Mouse (Mus musculus) stomach, postnatal 0 days (tissue): ENCODE results near the gene Ap5m1. TPM values are rescaled to one million over a fixed set of nuclear protein-coding genes. Genes with fewer than 3 reads are reported as not detected.
A peak's percentile ranks its signal among the peaks of the same experiment; 100 is the strongest.

Source experiments
- ATAC-seq: fragments of 200-750 bp; cut with Nextera tagmentation; 2 replicates; pipeline ENCODE4 v1.8.0; 2017; ENCODE audit not compliant: low FRiP score, low TSS enrichment
- DNase-seq: peaks from one replicate; pipeline ENCODE4 v3.0.0-alpha.2; 2016; ENCODE audit warnings: low spot score
- H3K27ac ChIP-seq: fragments of 300-500 bp; sonication (generic); replicated peaks from 2 replicates; pipeline ENCODE4 v1.5.1; 2014; ENCODE audit warnings: mild to moderate bottlenecking, control low read depth
- H3K27me3 ChIP-seq: fragments of 300-500 bp; sonication (generic); 2 replicates; pipeline ENCODE4 v1.6.1; 2014; ENCODE audit warnings: low read length; ENCODE audit not compliant: control insufficient read depth, insufficient read depth
- H3K36me3 ChIP-seq: fragments of 300-500 bp; sonication (generic); 2 replicates; pipeline ENCODE4 v1.6.1; 2014; ENCODE audit warnings: low read length, mixed read lengths; ENCODE audit not compliant: control insufficient read depth, insufficient read depth
- H3K4me1 ChIP-seq: fragments of 300-500 bp; sonication (generic); replicated peaks from 2 replicates; pipeline ENCODE4 v1.6.1; 2014; ENCODE audit warnings: antibody characterized with exemption; ENCODE audit not compliant: control insufficient read depth, insufficient read depth
- H3K4me2 ChIP-seq: fragments of 300-500 bp; sonication (generic); replicated peaks from 2 replicates; pipeline ENCODE4 v1.6.1; 2014; ENCODE audit warnings: low read depth, mild to moderate bottlenecking, control low read depth, moderate library complexity
- H3K4me3 ChIP-seq: fragments of 300-500 bp; sonication (generic); 2 replicates; pipeline ENCODE4 v1.5.1; 2014; ENCODE audit warnings: low read depth, low read length, control low read depth
- H3K9ac ChIP-seq: fragments of 300-500 bp; sonication (generic); 2 replicates; pipeline ENCODE4 v1.6.1; 2014; ENCODE audit warnings: mild to moderate bottlenecking, low read length, control low read depth, mixed read lengths
- H3K9me3 ChIP-seq: fragments of 300-500 bp; sonication (generic); 2 replicates; pipeline ENCODE4 v1.6.1; 2016; ENCODE audit warnings: low read length; ENCODE audit not compliant: control insufficient read depth
- CTCF ChIP-seq: IDR thresholded peaks from 2 replicates; pipeline ENCODE4 v1.5.1; 2016; ENCODE audit warnings: antibody characterized with exemption, low read depth, mild to moderate bottlenecking, moderate library complexity
- EP300 ChIP-seq: optimal IDR thresholded peaks from 2 replicates; pipeline ENCODE3; 2016; ENCODE audit warnings: antibody characterized with exemption
- WGBS: fragments of 180-500 bp; shearing (Covaris S2); extraction: QIAGEN DNeasy Blood & Tissue Kit; methylation state at CpG from one replicate; pipeline ENCODE4 v1.1.7; 2014; 5-methylcytosine and 5-hydroxymethylcytosine counted together
- polyA plus RNA-seq: library from polyadenylated mRNA; unstranded; fragments of >200 nt; fragmentation: Nextera tagmentation; extraction: Ambion mirVana; gene quantifications from 2 replicates; pipeline ENCODE4 v1.2.1, GENCODE M21; 2015

The Ap5m1 gene
- polyA plus RNA-seq, 1 experiment from 2014 or later: 13.2 TPM

DNA sequence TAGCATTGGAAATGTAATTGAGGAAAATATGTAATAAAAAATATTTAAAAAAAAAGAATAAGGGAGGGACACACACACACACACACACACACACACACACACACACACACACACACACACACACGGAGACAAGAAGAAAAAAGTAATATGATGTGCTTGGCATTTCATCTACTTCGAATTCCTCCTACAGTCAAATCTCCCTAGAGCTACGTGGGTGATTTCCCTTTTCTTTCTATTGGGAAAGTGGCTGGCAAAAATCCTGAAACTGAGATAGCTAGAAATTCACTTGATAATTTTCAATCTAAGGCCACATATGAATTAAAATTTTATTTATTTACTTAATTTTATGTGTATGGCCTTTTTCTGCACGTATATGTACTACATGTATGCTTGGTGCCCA lies 20.3 kb upstream of the Ap5m1 start:
- WGBS: 90% methylated on average over 4 of the region's 4 CpGs

DNA sequence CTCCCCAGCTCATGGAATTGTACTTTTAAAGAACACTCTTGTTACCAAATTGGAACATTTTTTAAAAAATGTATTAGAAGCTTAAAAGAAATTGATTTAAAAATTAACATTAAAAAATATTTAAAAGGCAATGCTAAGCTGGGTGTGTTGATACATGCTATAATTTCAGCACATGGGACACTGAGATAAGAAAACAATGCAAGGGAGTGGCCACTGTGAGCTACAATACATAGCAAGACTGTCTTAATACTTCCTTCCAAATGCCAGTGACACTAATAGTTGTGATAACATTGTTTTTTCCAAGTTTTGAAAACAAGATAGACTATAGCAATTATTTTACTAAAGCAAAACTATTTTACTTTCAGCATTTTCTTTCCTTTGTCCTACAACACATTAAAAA lies 16.4 kb upstream of the Ap5m1 start:
- Histone ChIP-seq H3K4me1 (no peaks in the 10 kb centered on the region), H3K9ac (no peak overlapping the region), H3K27ac (no peak overlapping the region), H3K36me3 (no peaks in the 10 kb centered on the region), H3K9me3 (no peaks in the 10 kb centered on the region), H3K4me3 (no peak overlapping the region), H3K27me3 (no peaks in the 10 kb centered on the region), H3K4me2 (no peak overlapping the region)
- ATAC-seq (no peak), DNase-seq (no peak)
- no peak for TF ChIP-seq CTCF

More for the DNA sequence above, 20.3 kb upstream of the Ap5m1 start:
- H3K9me3 ChIP-seq: no peaks in the 10 kb centered on the region
- no peaks in the 10 kb centered on the region for H3K36me3 ChIP-seq
- TF ChIP-seq EP300: no peak
- TF ChIP-seq CTCF: no peak
- H3K27ac ChIP-seq: no peak overlapping the region
- ATAC-seq (no peak), DNase-seq (no peak)
- no peak overlapping the region for H3K9ac ChIP-seq
- no peak overlapping the region for H3K4me3 ChIP-seq
- H3K4me1 ChIP-seq: no peaks in the 10 kb centered on the region
- H3K4me2 ChIP-seq: no peak overlapping the region
- H3K27me3 ChIP-seq: no peaks in the 10 kb centered on the region

DNA sequence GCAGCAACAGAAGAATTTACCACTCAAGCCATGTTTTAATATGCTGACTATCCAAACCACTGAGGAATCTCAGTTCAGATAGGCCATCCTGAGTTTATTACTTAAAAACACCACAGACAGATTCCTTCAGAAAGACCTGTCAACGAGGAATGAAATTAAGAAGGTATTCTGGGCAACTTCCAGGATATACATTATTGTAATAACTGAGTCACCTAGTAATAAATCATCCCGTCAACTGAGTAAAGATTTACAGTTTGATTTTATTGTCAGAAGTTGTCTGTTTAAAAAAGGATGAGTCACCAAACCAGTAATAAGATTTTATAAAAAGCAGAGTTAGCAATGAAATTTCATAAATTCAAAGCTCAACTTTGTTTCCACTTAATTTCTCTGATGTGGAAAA lies 2.1 kb upstream of the Ap5m1 start:
- H3K4me2 ChIP-seq: no peak overlapping the region
- ATAC-seq (no peak), DNase-seq (no peak)
- no peaks in the 10 kb centered on the region for H3K27me3 ChIP-seq
- TF ChIP-seq CTCF (no peak), EP300 (no peak)
- no peaks in the 10 kb centered on the region for H3K9me3 ChIP-seq
- H3K36me3 ChIP-seq: no peaks in the 10 kb centered on the region
- H3K4me1 ChIP-seq: no peaks in the 10 kb centered on the region
- 39% methylated on average over 2 of the region's 2 CpGs for WGBS
- H3K4me3 ChIP-seq: no peak overlapping the region
- H3K9ac ChIP-seq: no peak overlapping the region
- H3K27ac ChIP-seq: no peak overlapping the region

DNA sequence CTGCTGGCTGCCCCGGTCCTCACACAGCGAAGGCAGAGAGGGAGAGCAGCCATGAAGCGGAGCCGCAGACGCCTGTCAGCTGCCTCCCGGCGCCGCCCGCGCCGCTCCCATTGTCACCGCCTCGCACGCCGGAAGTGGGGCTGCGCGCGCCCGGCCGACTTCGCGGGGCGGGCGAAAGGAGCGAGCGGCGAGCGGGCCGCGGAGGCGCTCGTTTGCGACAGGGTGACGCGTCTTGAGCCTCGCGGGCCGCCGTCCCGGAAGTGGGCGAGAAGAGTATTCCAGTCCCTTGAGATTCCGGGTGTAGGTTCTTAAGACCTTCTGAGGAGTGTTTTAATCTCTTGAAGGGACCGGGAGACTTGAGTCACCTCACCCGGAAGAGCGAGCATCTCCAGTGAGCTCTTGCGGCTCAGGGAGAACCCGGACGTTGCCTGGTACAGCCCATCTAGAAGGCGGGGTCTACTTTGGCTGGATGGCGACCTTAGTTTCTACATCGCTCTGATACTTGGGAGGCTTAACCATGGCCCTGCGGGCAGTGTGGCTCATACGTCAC lies 452 bp downstream of the Ap5m1 start, which contains the start of gene Exoc5:
Exoc5 (minus strand) TSS at position 380 of the 550 bp plus-strand sequence.
- peak; percentile 96 for DNase-seq
- TF ChIP-seq CTCF (peak; percentile 13; the same call in 1 of the 2 replicates), EP300 (no peak)
- H3K9ac ChIP-seq: peak within 1 kb of the TSS; percentile 97
- H3K36me3 ChIP-seq: no peaks in the 10 kb centered on the region
- H3K4me3 ChIP-seq: peak within 1 kb of the TSS; percentile 92
- under 1% methylated on average over 48 of the region's 53 CpGs for WGBS
- H3K27ac ChIP-seq: peak within 1 kb of the TSS; percentile 99
- no peaks in the 10 kb centered on the region for H3K27me3 ChIP-seq
- H3K4me2 ChIP-seq: peak within 1 kb of the TSS; percentile 73
- peak; percentile 96 for ATAC-seq
- H3K4me1 ChIP-seq: no peaks in the 10 kb centered on the region
- no peaks in the 10 kb centered on the region for H3K9me3 ChIP-seq

DNA sequence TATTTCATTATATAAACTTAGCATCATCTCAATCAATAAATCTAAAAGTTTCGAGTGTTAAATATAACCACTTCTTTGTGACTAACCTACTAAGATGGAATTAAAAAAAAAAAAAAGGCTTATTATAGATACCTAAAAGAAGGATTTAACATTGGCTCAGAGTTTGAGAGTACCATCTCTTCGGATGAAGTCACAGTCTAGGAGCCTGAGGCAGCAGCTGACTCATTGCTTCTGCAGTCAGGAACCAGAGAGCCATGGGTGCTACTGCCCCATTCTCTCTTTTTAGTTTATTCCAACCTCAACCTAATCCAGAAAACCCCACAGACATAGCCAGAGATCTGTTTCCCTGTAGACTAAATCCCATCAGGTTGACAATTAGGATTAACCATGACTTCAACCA lies 6.9 kb downstream of the Ap5m1 start:
- Histone ChIP-seq H3K9me3 (no peaks in the 10 kb centered on the region), H3K4me3 (no peak overlapping the region), H3K4me2 (no peak overlapping the region), H3K27ac (no peak overlapping the region), H3K9ac (no peak overlapping the region), H3K27me3 (no peaks in the 10 kb centered on the region), H3K36me3 (no peaks in the 10 kb centered on the region; the same call in 1 of the 2 replicates), H3K4me1 (no peaks in the 10 kb centered on the region)
- WGBS: 64% methylated on average over 2 of the region's 2 CpGs
- no peak for DNase-seq
- no peak for TF ChIP-seq EP300
- TF ChIP-seq CTCF: no peak
- ATAC-seq: no peak

DNA sequence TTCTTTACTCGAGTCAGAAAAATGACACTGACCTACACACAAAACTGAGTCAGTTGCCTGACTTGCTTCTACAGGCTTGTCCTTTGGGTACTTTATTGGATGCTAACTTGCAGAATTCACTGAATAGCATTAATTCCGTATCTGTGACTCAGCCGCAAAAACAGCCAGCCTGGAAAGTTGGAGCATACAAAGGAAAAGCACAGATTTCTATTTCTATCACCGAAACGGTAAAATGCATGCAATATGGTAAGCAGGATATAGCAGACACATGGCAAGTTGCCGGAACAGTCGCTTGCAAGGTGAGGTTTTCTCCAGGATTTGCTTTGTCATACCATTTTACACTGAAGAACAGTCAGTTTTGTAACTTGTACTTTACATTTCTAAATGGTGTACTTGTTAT lies 8.0 kb downstream of the Ap5m1 start:
- DNase-seq: no peak
- Histone ChIP-seq H3K36me3 (no peaks in the 10 kb centered on the region; the same call in 1 of the 2 replicates), H3K27me3 (no peaks in the 10 kb centered on the region), H3K4me3 (no peak overlapping the region), H3K4me1 (no peaks in the 10 kb centered on the region), H3K9me3 (no peaks in the 10 kb centered on the region), H3K9ac (no peak overlapping the region), H3K4me2 (no peak overlapping the region), H3K27ac (no peak overlapping the region)
- no peak for ATAC-seq
- no peak for TF ChIP-seq EP300
- TF ChIP-seq CTCF: no peak
- WGBS: 94% methylated on average over 7 of the region's 7 CpGs
